Mouse (Mus musculus) gastrocnemius, postnatal 14 days (tissue): Measurements from ENCODE around the gene Ift88. TPM values are rescaled to one million over a fixed set of nuclear protein-coding genes. Genes with fewer than 3 reads are reported as not detected.

Source experiments
- DNase-seq: peaks from one replicate; pipeline ENCODE4 v3.0.0; 2021; ENCODE audit warnings: mixed read lengths
- intact Hi-C: fragments of 180-260 bp; cut with DNase I; formaldehyde crosslinking; loops from one replicate; pipeline ENCODE4 v1.15.1; 2025; ENCODE audit warnings: low total_unique reads
- long read RNA-seq, 2 experiments: library from polyadenylated mRNA; stranded (forward); transcript quantifications; one replicate each; pipeline ENCODE4 v2.0.0; 2021
- total RNA-seq, 2 experiments: library from RNA; stranded (reverse); gene quantifications; 2 replicates each; pipeline ENCODE4 v1.2.3; 2021

Gene Ift88
- 1 to 10 TPM; 3.3 to 4.6 TPM for total RNA-seq
- long read RNA-seq, experiment 1, partial matches to known transcripts, result 0 of 3 reads
- long read RNA-seq, experiment 1, other reads (novel, unspliced or antisense), result 2 of 3 reads
- long read RNA-seq, experiment 2, partial matches to known transcripts, result 0 of 7 reads
- long read RNA-seq, experiment 2, other reads (novel, unspliced or antisense), result 3 of 7 reads

- intact Hi-C loops, result loop anchor here (10.0 kb wide), 1 partner anchor 101 kb away; the partner anchor contains the start of gene Il17d
- peak; percentile 95 for DNase-seq
Measured at GRCm38 (mm10) chr14:57423432-57424211, at the start of gene Ift88. Gene Ift88, plus strand, starts transcription at chr14:57424062.

- intact Hi-C loops, result loop anchor here (10.0 kb wide), 1 partner anchor 250 kb away; no protein-coding TSS in a partner anchor
- DNase-seq, result no peak
Measured at GRCm38 (mm10) chr14:57375205-57375604, 48.7 kb upstream of the Ift88 start.

GRCm38 (mm10) chr14:57376016-57376415, 47.8 kb upstream of the Ift88 start:
- DNase-seq, result no peak
- intact Hi-C loops, result loop anchor here (10.0 kb wide), 1 partner anchor 249 kb away; no protein-coding TSS in a partner anchor

GRCm38 (mm10) chr14:57376956-57377355, 46.9 kb upstream of the Ift88 start:
- intact Hi-C loops, result loop anchor here (10.0 kb wide), 1 partner anchor 248 kb away; no protein-coding TSS in a partner anchor

DNA sequence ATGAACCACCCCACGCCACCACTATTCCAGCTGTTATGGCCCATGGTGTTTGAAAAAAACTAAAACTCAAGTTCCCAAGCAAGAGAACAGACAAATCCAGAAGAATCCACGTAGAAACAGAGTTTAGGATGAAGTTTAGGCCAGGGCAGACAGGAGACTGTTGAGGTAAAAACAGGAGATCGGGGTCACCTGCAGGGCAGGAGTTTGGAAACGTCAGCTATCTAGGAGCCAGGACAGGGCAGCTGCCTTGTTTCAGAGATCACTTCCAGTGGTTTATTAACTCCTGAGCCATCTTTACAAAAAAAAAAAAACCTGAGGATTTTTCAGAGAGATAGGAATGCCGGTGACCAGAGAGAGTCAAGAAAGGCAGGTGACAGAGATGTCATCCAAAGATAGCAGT, 46.3 kb upstream of the Ift88 start:
- intact Hi-C loops, result loop anchor here (10.0 kb wide), 1 partner anchor 247 kb away; no protein-coding TSS in a partner anchor
- no peak for DNase-seq

More at GRCm38 (mm10) chr14:57376956-57377355, 46.9 kb upstream of the Ift88 start:
- DNase-seq, result no peak

- intact Hi-C loops, result no loop called here
- DNase-seq, result no peak
Measured at GRCm38 (mm10) chr14:57385667-57386066, 38.2 kb upstream of the Ift88 start.

DNA sequence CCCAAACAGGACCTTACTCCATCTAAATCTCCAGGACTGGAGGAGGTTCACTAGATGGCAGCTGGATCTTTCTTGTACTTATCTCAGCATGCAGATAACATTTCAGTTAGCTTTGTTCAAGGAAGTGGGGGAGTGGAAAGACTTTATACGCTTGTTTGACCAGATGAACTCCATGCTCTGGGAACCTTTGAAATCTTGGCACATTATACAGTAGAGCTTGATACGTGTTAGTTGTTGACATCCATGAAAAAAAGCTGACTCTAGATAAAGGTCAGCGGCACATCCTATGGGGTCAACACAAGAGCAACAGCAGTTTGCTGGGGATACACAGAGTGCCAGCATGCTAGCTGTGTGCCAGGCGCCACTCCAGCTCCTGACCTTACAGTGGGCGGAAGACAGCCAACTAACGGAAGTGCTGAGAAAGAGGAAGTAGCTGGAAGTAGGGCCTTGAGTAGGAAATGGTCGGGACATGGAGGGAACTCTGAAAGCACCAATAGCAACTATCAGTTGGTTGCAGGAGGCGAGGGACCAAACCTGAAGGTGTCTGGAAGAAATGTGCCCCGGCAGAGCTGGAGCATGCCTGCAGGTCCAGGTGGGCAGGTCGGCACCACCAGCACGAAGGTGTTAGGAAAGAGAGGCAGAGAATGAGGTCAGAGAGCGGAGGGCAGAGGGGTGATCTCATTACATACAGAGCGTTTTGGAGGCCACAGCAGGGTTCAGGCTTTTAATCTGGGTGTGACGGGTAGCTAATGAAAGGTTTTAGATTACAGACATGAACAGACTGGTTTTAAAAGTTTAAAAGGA, 36.9 kb upstream of the Ift88 start:
- DNase-seq, result no peak
- intact Hi-C loops, result no loop called here

DNA sequence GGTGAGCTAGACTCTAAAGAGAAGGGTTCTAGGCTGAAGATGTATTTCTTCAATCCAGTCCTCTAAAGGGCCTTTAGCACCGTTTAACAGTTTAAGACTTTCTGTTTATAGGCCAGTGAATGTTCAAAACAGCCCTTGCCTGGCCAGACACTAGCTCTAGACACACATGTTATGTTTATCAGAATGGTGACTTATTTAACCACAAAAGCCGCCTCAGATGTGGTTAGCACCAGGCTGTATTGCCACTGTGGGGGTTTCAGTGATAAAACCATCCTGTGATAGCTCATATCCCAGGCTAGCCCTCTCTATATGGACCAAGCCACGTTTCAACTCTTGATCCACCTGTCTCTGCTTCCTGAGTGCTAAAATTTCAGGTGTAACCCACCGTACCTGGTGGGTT, 32.2 kb upstream of the Ift88 start:
- intact Hi-C loops, result no loop called here
- DNase-seq, result no peak

DNA sequence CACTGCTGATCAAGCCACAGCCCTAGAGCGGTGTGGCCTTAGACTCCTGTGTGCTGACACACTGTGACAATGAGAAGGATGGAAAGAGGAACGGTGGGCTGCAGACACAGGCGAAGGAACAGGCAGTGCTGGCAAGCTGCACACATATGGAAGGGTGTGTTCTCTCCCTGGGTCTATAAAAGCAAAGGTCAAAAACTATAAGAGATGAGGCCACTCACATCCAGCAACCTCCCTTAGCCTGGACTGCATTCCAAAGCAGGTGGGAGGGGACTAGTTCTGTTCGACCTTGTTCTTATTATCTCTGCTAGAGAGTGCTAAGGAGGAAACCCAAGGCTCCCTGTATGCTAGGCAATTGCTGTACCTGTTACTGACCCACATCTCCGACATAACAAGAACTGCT, 31.6 kb upstream of the Ift88 start:
- DNase-seq, result no peak
- intact Hi-C loops, result no loop called here

GRCm38 (mm10) chr14:57395470-57395869, 28.4 kb upstream of the Ift88 start:
- intact Hi-C loops, result no loop called here
- DNase-seq, result no peak

DNA sequence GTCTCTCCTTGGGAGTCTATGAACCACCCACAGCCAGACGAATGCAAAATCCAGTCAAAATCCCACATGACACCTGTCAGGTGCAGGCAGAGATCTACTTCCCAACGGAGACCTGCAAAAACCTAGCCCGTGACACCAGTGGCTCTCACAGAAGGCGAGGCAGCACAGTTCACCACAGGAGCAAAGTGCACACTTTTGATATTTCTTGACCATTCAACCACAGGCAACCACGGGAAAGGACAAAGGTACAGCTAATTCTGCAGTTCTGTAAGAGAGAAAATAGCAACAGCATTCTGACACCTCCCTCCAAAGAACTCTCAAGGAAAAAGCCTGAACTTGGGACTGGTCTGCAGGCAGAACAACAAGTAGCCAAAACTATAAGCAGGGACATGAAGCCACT, 26.6 kb upstream of the Ift88 start:
- no peak for DNase-seq
- intact Hi-C loops, result no loop called here

DNA sequence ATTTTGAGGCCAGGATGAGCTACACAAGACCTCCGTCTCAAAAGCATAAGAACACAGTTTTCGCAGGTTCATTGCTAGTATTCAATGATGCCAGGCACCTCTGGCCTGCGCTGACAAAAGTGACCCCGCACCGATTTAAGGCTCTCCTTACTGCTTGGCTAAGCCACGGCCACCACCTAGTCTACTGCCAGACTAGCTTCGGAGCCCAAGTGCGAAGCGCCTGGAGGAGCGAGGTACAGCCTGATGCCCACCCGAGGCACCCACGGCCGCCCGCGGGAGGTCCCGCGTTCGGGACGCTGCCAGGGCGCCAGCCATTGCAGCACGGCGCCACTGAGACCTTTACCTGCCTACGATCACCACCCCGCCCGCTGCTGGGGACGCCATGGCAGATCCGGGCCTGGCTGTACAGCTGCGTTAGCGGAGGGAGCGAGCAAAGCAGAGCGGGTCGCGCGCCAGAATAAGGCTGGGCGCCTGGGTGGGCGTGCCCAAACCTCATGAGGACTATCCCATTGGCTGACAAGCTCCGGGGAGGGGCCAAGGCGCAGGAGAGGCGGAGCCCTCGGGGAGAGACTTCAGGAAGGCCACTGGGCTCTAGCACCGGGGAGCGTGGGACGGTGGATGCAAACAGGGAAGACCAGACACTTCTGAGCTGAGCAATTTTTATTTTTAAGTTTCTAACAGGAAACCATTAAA, 25.7 kb upstream of the Ift88 start, which contains the start of gene Cryl1:
TSS of gene Cryl1 (minus strand) at position 465 of the 693 bp plus-strand sequence.
- DNase-seq, result peak; percentile 97
- intact Hi-C loops, result no loop called here

DNA sequence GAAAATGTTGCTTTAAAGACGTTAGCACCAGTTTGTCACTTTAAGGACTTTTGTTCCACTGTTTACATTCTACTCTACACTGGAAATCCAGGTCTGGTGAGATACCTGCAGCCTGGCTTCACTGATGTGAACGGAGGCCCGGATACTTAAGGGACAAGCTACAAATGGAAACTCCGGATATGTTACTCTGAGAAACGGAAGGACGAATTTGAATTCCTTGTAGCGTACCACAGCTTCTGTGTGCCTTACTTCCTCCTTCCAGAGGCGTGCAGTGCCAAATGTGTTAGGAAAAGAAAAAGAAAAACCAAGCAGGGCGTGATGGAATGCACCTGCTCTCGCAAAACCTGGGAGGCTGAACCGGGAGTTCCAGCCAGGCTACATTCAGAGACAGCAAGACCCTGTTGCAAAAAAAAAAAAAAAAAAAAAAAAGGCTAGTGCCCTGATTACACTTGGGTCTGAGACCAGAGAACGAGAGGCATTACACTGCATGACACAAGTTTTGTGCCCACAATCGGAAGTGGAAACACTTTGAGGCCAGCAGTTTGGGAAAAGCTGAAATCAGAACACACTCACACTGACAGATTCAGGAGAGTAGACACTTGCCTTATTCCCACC, 24.9 kb upstream of the Ift88 start:
- no peak for DNase-seq
- intact Hi-C loops, result no loop called here

DNA sequence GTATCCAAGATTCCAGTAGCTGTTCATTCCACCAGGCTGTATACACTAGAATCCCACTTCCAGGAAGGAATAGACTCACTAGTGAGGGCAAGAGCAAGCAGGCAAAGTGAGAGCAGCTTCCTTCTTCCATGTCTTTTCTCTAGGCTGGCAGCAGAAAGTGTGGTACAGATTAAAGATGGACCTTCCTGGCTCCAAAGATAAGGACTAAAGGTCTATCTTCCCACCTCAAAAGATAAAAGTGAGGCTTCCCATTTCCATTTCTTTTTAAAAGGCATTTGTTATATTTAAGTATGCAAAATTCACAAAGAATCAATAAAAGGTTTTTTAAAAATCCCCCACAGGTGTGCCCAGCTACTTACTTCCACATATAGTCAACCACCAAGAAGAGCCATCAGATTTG, 21.0 kb upstream of the Ift88 start:
- no peak for DNase-seq
- intact Hi-C loops, result no loop called here

DNA sequence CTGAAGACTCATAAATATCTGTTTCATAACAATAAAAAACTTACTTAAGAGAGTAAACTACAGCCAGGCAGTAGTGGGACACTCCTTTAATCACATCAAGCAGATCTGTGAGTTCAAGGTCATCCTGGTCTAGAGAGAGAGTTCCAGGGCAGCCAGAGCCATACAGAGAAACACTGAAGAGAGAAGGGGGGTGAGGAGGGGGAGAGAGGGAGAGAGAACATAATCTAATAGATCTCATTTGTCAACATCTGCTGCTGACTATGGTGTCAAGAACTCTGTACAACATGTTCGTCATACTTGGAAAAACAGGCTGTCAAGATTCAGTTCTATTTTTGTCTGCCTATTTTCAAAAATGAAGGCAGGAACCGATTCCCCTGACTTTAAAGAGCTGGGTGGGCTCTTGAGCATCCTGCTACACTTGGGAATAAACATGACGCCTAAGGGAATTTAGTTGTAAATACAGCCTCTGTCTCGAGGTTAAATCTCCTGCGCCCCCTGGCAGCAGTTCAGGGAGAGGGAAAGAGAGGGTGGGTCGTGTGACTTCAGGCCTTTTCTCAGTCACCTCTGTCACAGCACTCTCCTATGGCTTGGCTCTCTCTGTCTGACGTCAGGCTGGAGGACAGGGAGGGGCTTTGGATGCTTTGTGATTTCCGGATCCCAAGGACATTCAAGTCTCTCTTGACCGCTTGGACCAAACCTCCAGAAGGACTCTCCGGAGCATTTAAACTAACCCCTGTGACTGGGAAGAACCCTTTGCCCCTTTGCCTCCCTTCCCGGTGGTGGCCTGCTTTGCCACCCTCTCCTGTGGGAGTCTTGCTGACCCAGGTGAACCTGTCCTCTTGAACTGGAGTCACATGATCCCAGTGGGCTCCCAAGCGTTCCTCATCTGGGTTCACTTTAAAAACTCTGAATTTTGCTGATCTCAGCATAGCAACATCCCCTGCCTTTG, 16.5 kb upstream of the Ift88 start:
- peak; percentile 20 for DNase-seq
- intact Hi-C loops, result no loop called here

GRCm38 (mm10) chr14:57408100-57408499, 15.8 kb upstream of the Ift88 start:
- intact Hi-C loops, result no loop called here
- DNase-seq, result no peak

GRCm38 (mm10) chr14:57409106-57409505, 14.8 kb upstream of the Ift88 start:
- no peak for DNase-seq
- intact Hi-C loops, result no loop called here

DNA sequence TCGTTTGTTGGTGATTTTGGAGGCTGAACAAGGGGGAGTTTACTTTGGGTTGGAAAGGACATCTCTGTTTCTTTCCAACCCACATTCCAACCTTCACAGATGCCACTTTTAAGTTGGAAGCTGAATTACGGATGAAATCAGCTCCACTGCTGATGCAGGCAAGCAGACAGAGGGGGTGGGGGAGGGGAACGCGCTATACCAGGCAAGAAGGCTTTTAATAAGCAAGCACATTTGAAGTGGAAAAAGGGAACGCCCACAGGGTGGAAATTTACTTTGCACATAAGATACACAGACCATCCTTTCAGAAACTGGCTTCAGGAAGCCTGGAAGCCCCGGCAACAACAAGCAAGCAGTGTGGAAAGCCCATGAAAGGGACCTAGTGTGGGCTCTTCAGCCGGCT, 11.7 kb upstream of the Ift88 start:
- intact Hi-C loops, result loop anchor here (5.0 kb wide), 1 partner anchor 40 kb away; no protein-coding TSS in a partner anchor

More for the DNA sequence above, 11.7 kb upstream of the Ift88 start:
- no peak for DNase-seq
